Mouse (Mus musculus): Measurements from ENCODE around the gene Gm815.

The Gm815 gene

GRCm38 (mm10) chr19:26877180-26877775, 8.4 kb upstream of the Gm815 start:
- DNase-seq (ENCODE audit: low spot score): no peak

GRCm38 (mm10) chr19:26879856-26880255, 5.8 kb upstream of the Gm815 start:
- no peak for DNase-seq (ENCODE audit: low spot score)

DNA sequence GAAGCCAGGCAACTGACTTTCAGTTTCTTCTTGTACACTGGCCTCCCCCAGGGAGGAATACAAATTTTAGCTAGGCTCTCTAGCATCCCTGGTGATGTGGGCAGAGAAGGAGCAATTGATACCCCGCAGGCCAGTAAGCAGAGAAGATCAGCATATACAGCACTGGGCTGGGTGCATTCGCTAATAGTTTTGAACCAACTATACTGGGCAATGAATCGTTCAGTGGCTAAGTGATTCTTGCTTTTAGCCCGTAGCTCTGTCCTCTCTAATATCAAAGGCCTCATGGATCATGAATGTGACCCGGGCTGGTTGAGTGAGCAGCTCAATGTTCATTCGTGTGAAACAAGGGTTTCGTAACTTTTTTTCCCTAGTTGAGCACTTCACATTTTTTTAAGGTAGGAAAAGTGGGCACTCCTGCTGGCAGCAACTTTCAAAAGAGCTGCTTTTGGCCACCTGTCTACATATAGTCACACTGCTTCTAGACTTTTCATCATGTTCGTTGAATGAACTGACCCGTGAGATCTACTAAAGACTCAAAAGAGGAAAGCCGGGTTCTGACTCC, 3.7 kb upstream of the Gm815 start:
- no peak for DNase-seq (ENCODE audit: low spot score)

DNA sequence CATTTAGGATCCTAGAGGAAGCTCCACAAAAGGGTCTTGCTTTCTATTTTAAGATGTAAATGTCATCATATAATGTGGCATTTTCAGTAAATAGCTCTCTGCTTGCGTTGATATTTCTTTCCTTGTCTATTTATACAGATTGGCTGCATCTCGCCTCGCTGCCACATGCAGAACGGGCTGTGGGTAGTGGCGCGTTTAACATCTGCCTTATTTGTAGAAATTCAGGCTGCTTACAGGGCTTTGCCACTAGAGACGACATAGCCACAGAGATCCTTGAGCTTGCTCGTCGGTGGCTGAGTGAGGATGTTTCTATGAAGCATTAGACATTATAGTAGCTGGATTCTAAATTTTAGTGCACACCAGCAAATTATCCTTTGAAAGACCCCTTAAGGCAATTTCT, 2.5 kb downstream of the Gm815 start:
- DNase-seq (ENCODE audit: low spot score): no peak

DNA sequence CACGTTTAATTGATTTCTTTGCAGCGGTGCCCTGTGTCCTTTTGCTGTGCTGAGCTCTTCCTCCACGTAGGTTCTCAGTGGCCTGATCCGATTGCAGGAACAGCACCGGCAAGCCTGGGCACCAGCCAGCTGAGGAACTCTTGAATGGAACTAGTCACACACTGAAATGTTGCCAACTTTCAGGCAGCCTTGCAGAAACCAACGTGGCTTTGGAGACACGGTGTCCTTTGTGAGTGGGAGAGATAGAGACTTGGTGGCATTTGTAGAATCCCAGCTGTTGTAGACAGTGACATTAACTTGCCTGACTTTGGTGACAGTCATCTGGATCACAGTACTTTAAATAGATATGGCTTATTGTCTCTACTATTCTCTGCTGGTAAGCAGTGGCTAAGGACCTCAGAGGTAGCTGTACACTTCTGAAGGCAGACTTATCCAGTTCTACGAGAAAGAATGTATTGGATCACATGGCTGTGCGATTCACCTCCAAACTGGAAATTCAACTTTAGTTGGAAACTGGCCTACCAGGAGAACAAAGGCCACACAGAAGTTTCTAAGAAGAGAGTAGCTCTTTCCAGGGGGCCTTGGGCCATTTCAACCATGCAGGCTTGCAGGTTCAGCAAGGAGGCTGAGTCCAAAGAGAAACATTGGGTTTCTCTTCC, 5.8 kb downstream of the Gm815 start:
- no peak for DNase-seq (ENCODE audit: low spot score)

- no peak for DNase-seq (ENCODE audit: low spot score)
Observed at GRCm38 (mm10) chr19:26892861-26893260, 7.2 kb downstream of the Gm815 start.

- no peak for DNase-seq (ENCODE audit: low spot score)
Observed at GRCm38 (mm10) chr19:26902162-26902561, 16.5 kb downstream of the Gm815 start.

DNA sequence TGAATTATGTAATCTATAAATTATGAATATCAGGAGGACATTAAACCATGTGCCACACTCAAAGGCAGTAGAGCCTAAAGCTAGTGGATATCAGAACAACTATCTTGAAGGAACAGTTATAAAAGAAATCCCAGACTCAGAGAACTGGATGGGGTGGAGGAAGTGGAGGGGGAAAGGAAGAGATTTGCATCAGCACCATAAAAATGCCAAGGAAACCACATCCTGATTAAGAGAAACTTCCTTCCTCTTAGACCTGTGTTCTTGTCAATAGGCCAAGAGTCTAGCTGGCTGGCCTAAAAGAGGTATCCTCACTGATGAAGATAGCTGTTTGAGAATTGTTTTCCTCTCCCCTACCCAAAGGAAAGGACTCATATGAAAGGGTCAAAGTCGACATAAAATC, 28.6 kb downstream of the Gm815 start:
- DNase-seq (ENCODE audit: low spot score): no peak

DNA sequence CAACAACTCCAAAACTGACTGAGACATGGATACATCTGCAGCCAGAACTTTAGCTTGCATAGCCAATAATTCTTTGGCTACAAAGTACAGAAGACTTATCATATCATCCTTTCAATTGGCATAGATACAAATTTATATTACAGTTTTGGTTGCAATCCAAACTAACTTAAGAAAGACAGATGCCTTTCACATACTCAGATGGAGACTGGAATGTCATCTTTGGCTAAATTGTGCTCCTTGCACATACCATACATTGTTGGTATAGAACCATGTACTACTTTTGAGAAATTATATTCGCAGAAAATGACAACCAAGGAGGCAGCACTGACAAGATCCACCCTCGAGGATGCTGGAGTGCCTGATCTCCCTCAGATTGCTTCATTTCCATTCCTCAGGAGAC, 35.1 kb downstream of the Gm815 start:
- DNase-seq (ENCODE audit: low spot score): no peak

DNA sequence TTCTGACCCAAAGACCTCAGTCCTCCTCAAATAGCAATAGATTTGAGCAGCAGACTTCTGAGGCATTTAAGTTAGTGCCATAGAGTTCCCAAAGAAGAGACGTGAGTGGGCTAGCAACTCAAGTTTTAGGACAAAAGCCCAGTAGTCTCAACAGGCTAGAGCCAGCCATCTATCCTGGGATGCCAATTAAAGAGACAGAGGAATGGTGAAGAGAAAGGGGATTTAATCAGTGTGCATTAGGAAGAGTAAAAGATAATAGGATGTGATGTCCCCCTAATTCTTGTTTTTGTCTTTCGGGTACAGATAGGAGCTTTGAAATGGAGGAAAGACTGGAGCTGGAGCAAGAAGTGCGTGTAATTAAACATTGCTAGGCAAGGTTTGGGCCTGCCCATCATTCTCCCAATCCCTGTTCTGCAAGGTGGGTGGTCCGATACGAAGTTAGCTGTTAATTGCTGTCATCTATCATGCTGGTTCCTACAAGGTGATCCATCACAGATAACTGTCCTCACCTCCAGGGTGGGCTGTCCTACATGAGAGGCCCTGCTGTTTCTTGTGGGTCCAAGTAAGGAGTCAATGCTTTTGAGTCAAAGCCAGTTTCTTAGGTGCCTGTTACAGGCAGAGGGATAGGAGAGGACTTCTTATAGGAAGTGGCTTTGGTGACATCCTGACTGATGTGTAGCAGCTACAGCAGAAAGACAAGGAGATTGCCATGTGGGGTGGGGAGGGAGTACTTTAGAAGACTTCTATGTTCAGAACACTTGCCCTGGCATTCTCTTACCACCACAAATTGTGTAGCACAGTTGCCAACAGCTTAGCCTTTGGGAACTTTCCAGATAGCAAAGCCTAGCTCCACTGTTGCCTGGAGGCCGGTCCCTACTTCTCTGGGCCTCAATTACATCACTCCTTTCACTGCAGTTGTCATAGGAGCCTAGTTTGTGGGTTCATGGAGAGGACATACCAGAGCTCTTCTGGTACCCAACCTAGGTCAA, 44.9 kb downstream of the Gm815 start:
- no peak for DNase-seq (ENCODE audit: low spot score)

DNA sequence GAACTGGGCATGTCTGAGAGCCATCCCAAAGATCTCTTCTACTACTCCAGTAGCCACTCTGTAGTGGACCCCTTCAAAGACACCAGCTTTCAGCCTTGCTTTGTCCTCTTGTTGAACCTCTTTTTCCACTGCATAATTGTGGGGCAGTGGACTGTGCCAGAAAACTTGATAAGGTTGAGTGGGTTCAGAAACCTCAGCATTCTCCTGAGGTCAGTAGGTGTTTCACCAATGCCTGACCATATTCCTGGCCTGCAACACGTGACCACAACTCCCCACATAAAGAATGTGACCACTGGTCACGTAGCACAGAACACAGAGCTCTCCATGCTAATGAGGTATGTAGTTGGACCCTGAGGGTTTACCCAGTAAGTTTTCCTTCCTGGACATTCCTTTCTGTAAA, 48.5 kb downstream of the Gm815 start:
- no peak for DNase-seq (ENCODE audit: low spot score)
